Mouse (Mus musculus) lung, adult 2 months (tissue): ENCODE results near the gene Slbp.

Source experiments
- CTCF ChIP-seq: fragments of 200-500 bp; IDR thresholded peaks from 2 replicates; pipeline ENCODE4 v1.5.1; 2011; ENCODE audit warnings: mild to moderate bottlenecking, low read length, control low read depth; ENCODE audit not compliant: insufficient read depth
- POLR2A ChIP-seq: fragments of 200-500 bp; IDR thresholded peaks from 2 replicates; pipeline ENCODE4 v1.6.1; 2011; ENCODE audit warnings: low read depth, mild to moderate bottlenecking, control low read depth, low read length, borderline replicate concordance; ENCODE audit errors: extremely low read depth

DNA sequence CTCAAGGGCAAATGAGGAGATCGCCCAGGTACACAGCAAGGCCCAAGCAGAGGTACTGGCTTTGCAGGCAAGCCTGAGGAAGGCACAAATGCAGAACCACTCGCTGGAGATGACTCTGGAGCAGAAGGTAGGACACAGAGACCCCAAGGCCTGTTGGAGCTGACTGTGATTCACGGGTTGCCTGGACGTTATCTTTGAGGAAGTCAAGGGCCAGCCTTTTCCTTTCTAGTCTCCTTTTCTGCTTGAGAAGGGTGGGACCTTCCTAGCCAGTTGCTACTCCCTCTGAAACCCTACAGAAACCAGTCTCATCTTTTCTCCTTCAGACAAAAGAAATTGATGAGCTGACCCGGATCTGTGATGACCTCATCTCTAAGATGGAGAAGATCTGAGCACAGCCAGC, 19.3 kb upstream of the Slbp start:
- TF ChIP-seq POLR2A, result no peak
- no peak for TF ChIP-seq CTCF
